Mouse (Mus musculus) thymus, adult 2 months (tissue): Measurements from ENCODE around the gene Sbsn.

ENCODE experiments used
- CTCF ChIP-seq: fragments of 200-500 bp; IDR thresholded peaks from 2 replicates; pipeline ENCODE4 v1.5.1; 2012; ENCODE audit warnings: mild to moderate bottlenecking, control low read depth, low read length, moderate library complexity, borderline replicate concordance; ENCODE audit not compliant: control insufficient read depth, poor library complexity, insufficient read depth; ENCODE audit errors: extremely low read depth
- POLR2A ChIP-seq: fragments of 200-500 bp; IDR thresholded peaks from 2 replicates; pipeline ENCODE4 v1.6.1; 2012; ENCODE audit warnings: mild to moderate bottlenecking, low read length, control low read depth, moderate library complexity; ENCODE audit not compliant: control insufficient read depth, poor library complexity, insufficient read depth; ENCODE audit errors: extremely low read depth

DNA sequence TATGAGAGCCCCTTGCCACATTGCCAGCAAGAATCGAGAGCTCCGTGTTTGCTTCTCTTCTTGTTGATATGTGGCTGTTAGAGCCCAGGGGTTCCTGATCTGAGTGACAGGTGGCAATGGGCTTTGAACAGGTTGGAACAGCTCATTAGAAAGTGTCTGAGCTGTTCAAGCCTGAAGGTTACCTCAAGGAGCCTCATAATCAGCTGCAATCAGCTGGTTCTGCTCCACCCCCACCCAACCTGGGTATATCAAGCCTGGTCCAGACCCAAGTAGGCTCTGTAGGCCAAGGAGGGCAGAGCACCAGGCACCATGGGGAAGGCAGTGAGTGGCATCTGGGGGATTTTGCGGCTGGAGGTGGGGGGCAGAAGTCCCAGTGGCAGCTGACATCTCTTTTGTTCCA, 39.3 kb upstream of the Sbsn start, which contains the start of gene Atp4a:
- no peak for TF ChIP-seq CTCF
- no peak for TF ChIP-seq POLR2A
